Mouse (Mus musculus): Measurements from ENCODE around the gene Ptcd2.
A peak's percentile ranks its signal among the peaks of the same experiment; 100 is the strongest.

The Ptcd2 gene

DNA sequence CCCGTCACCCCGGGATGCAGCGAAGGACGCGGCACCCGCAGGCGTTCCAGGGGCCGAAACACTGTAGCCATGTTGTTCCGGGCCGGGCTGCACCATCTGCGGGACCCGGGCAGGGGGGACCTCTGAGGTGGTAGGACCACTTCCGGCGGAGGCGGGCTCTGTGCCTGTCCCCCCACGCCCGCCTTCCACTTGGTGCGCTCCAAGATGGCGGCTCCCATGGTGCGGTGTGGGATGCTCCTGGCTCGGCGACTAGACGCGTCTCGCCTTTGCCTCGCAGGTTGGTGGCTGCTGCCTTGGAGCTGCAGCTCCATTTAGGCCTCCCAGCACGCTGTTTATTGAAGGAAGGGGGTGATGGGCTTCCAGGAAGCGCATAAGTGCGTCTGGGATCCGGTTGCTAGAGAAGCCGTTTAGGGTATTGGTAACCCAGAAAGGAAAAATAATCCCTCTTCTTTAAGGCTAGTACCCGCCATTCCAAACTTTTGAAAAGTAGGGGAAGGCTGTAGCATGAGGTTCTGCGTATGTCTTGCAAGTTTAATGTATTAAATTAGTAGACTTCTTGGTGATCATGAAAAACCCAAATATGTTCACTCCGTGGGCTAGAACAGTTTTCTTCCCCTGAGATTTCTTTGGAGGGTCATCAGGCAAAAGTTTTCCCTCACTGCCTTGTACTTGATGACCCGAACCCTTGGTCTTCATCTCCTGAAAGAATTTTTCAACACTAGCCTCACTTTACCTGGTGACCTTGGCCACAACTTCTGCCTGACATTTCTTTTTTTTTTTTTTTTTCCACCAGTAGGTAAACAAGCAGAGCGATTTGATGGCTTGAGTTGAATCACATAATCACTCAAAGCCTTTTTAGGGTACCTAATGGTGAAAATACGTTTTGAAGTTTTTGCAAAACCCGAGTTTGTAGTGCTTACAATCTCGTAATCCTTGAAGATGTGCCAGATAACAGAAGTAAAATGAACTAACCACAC is at the start of gene Ptcd2, which contains the start of gene Mrps27:
TSS of gene Ptcd2 (minus strand) at position 107 of the 977 bp plus-strand sequence.
TSS of gene Mrps27 (plus strand) at position 188 of the 977 bp plus-strand sequence.
- DNase-seq (ENCODE audit: inconsistent ontology term): peak; percentile 99

DNA sequence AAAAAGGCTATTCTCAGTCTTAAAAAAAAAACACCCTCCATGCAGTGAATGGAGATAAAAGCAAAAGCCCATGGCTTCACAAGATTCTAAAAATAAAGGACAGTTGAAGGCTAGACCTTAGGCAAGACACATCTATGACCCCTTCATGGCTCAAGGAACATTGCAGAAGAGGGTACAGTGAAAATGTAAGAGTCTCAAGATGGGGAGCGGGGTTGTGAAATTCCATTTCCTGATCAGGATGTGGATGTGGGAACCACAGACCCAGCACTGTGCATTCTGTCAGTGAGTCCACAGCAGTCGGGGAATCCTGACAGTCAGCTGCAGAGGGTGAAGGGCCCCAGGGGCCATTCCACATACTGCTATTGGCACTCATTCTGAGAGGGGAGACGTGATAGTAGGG is 48.6 kb upstream of the Ptcd2 start:
- DNase-seq (ENCODE audit: inconsistent ontology term): no peak

DNA sequence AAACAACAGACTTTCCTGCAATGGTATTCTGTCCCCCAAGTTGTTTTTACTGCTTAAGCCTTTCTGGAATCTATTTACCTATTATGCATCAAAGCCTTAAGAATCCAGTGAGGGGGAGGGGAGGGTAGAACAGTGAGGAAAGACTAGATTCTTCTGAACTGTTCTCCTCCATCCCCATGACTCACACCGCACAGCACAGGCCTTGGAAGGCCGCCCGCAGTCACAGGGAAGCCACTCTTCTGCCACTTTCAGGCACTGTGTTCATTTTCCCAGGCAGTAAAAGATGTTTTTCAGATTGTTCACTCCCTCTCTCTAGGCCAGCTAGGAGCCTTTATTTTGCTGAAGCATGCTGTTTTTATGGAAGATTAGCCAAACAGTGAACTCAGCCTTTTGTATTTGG is 46.9 kb upstream of the Ptcd2 start:
- DNase-seq (ENCODE audit: inconsistent ontology term): peak; percentile 94

DNA sequence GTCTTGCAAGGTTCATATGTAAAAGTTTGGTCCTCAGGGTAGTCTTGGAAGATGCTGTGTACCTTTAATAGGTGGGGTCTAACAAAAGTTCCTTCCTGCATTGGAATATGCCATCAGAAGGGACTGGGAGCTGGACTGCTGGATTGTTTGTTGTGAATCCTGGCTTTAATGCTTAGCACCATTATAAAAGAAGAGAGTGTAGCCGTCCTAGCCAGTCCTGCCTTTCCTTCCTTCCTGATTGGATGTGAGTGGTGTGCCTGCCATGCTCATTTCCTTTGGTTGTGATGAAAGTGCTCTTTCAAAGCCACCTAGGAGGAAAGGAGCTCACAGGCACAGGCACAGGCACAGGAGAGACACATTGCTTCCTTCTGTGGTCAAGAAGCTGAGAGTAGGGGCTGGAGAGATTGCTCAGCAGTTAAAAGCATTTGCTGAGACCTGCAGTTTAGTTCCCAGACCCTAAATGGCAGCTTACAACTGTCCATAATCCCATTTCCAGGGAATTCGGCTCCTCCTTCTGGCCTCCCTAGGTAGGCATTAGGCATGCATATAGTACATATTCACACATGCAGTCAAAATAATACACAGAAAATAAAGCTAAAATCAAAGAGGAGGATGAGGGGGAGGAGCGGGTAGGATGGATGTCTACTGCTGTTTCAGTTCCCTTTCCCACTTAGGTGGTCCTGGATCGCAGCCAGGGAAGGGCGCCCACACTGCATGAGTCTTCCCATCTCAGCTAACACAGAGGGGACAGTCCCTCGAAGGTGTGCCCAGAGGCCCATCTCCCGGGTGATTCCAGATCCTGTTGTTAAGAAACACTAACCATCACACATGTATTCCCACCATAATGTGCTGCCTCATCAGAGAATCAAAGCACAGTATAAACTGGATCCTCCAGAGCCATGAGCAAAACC is 43.7 kb upstream of the Ptcd2 start:
- DNase-seq (ENCODE audit: inconsistent ontology term): no peak

DNA sequence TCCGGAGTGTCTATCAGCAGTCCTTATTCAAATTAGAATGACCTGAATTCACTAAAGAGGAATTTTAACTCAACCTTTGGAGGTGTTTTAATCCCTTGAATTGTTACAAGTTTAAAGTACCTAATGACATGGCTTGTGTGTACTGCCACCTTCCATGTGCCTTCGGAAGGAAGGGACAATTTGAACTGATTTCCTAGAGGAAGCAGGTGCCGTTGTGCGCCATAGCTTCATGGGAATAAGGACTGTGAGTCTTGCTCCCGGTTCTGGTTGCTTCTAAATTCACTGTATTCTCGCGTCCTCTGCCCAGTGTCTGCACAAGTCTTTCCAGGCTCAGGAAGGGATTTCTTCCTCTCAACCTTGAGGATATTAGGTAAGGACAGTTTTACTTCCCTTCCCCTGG is 41.8 kb upstream of the Ptcd2 start:
- no peak for DNase-seq (ENCODE audit: inconsistent ontology term)

DNA sequence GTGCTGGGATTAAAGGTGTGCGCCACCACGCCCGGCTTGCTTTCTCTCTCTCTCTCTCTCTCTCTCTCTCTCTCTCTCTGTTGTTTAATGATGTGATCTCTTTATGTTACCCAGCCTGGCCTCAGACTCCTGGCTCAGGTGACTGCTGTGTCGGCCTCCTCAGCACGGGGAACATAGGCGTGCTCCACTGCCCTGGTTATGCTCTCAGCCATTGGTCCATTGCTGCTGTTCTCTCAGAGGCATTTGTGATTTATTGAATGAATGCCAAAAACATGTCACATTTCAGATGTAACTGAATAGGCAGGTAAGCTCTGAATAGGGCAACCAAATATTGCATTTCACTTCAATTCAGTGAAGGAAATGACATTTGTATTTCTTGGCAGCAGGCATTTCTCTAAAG is 41.4 kb upstream of the Ptcd2 start:
- no peak for DNase-seq (ENCODE audit: inconsistent ontology term)

DNA sequence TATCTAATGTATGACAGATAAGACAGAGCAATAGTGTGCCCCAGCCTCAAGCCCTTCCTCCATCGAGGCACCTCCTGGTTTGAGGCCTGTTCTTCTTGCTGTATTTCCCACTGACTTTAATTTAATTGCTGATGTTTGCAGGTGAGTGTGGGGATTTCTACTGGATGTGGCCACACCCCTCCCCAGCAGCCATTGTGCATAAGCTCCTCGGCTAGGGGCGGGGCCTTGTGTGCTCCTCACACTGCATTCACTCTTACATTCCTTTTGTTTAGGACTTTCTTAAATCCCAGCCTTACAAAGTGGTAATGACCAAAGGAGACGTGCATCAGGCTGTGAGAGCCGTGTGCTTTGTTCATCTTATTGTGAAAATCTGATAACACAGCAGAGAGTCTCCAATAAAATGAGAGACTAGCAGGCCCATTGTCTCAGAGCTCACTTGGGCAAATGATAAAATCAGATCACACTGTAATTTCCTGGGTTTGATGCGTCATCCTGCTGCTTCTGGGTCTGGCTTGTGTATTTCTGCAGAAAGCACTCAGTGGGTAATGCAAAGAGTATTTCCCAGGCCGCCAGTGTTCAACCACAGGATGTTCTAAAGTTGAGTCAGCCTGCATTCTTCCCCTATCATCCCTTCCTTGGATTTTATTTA is 40.2 kb upstream of the Ptcd2 start:
- DNase-seq (ENCODE audit: inconsistent ontology term): peak; percentile 79

DNA sequence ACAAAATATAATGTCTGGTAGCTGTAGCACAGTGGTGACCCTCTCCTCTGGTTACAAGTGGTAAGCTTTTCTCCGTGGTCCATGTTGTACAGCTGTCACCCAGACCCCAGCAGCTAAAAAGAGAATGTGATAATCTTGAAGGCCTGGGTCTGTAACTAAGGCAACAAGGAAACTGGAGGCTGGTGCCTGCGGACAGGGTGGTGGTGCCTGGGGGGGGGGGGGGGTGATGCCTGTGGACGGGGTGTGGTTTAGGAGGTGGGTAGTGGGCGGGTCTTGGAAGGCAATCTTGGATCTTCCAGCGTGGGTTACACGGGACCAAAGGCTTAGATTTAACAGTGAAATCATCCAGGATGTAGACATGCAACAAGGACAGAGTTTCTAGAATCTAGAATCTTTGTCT is 37.9 kb upstream of the Ptcd2 start:
- DNase-seq (ENCODE audit: inconsistent ontology term): no peak

DNA sequence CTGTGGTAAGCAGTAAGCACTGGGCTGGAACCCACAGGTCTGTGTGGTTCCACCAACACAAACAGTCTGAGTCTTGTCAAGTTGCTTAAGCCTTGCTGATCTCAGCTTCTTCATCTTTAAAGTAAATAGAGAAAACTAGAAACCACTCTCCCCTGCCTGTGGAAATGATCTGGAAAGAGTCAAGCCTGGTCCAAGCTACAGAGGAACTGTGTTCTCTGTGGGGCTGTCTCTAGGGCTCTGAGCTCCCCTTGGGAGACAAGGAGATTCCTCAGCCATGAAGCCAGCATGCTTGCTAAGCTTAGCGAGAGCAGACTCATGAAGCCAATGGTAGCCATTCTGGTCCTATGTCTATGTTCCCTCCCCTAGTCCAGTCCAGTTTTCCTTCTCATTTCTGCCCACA is 33.7 kb upstream of the Ptcd2 start:
- no peak for DNase-seq (ENCODE audit: inconsistent ontology term)

DNA sequence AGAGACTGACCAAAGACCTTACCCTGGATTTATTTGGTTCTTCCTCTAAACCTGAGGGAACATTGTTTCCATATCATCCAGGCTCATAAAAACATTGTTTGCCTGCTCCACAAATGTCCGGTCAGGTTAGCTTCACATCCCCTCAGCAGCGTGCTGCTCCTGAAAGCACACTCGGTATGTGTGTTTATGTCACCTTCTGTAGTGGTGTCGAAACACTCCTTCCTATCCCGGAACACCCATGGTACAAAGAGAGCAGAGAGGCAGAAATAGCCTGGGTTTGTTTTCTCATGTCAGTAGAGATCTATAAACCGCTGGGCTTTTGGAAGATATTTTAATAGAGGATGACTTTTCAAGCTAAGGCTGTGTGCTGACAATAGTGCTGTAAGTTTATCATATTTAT is 32.5 kb upstream of the Ptcd2 start:
- DNase-seq (ENCODE audit: inconsistent ontology term): no peak

DNA sequence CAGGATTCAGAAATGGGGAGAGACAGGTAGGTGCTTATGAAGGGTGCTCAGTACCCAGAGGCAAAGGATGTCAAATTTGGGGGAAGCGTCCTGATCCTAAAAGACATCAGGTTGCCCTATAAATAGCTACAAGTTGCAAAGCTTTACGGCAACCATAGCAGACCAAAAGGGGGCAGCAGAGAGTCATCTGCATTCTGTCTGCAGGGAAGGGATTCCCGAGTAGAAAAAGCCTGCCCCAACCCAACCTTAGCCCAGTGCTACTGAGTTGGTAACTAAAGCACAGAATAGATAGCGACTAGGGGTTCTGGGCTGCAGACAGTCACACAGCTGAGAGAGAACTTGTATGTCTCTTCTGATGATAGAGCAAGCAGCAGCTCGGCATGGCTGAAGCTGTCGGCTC is 31.0 kb upstream of the Ptcd2 start:
- DNase-seq (ENCODE audit: inconsistent ontology term): peak; percentile 33

DNA sequence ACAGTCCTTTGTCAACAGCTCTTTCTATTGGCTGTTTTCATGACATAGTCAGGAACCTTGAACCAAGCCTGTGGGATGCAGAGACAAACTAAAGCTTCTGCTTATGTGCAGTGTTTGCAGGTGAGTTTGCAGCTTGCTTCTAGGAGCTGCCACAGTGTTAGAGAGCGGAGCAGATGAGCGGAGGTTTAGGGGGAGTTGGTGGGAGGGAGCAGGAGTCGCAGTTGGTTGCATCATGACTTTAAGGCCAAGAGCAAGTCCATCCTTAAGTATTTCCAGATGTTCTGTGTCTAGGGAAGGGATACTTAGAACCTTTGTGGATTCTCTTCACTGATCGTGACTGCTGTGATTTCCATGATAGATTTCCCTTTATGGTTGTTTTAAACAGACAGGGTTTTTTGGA is 29.7 kb upstream of the Ptcd2 start:
- DNase-seq (ENCODE audit: inconsistent ontology term): no peak

DNA sequence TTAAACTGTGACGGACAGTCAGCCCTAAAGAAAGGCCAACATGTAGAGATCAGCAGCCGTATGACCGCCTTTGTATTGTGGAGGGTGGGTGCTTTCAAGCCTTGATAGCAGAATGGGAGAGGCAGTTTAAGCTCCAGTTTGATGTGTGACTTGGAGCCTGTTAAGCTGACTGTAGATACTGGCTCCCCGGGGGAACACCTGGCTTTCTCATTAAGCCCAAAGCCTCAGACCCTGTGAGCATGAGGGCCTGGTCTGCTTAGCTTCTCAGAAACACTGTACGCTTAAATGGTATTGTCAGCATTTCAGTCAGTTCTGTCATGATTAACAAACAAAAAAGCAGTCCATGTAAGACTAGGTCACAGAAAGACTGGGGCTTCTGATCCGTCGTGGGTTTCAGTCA is 29.2 kb upstream of the Ptcd2 start:
- DNase-seq (ENCODE audit: inconsistent ontology term): no peak

DNA sequence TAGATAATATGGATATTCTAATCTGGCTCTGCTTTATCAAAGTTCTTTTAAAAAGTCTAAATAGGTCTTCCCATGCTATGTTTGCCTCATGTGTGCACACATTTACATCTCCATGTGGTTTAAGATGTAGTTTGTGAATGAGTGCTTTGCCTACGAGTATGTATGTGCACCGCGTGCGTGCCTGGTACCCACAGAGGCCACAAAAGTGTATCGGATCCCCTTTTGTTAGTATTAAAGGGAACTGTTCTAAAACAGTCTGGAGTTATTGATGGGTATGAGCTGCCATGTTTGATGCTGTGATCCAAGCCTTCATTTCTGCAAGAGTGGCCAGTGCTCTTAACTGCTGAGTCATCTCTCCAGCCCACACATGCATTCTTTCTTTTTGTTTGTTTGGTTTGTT is 26.8 kb upstream of the Ptcd2 start:
- DNase-seq (ENCODE audit: inconsistent ontology term): no peak

DNA sequence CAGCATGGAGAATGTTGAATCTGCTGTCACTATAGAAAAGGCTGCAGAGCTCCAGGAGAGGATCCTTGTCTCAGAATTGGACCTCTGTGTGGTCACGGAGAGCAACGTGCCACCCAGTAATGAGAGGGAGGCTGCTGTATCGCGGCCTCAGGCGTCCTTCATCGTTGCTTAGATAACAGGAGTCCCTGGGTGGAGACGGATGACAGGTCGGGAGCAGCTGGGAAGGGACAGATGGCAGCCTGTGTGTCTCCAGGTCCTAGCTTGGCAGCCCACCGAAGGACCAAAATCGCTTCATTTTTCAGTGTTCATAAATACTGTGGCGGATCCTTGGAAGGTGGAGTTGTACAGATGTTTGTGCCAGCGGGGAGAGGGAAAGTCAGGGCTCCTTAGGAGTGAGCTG is 24.6 kb upstream of the Ptcd2 start:
- no peak for DNase-seq (ENCODE audit: inconsistent ontology term)

DNA sequence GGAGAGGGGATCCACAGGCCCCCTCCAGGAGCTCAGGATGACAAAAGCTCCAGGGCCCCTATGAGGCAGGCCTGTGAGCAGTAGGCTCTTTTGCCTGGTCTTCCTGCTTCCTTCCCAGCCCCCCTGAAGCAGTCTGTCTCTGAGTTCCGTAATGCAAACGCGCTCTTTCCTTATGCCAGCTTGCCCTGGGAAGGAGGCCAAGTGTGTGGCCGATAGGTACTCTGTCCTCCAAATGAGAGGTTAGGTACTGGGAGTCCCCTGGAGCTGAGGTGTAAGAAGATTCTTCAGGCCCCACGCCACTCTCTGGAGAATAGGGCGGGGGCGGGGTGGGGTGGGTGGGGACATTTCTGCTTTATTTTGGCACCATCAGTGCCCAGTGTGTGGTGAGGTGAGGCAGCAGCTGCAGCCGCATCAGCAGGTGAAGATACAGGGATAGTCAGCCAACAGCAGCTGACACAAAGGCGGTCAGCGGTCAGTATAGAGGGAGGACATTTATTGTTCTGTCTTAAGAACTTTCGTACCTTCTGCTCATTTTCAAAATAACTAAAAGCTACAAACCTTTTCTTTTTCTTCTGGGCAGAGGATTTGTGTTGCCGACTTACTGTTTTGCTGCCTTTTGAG is 23.2 kb upstream of the Ptcd2 start:
- DNase-seq (ENCODE audit: inconsistent ontology term): no peak

DNA sequence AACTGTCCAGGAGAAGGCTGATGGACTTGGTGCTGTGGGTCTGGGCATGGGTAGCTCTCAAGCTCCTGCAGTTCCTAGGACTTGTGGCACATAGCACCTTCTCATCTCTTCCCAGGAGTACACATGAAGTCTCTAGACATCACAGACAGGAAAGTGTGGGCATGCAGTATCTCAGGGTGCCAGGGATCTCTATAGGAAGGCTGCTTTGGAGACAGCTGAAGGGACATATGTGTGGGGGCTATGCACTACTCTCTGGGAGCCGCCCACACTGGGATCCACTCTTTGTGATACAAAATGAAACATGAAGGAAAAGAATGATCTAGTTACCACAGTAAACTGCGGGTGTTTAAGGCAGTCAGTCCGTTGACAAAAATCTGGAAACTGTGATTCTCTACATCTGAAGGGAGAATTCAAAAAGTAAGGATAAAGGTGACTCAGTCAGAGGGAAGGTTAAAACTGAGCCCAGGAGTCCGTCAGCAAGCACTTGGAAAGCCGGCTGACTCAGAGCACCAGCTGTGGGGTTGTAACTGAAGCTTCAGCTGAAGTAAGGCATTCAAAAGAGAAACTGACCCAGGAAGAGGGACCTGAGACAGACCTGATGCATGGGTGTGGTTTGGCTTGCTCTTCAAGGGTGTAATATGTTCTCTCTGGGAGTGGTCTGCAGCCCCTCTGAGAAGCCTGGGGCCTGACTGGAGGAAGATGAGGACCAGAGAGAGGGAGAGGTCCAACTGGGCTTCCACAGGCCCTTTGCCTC is 22.1 kb upstream of the Ptcd2 start:
- no peak for DNase-seq (ENCODE audit: inconsistent ontology term)

DNA sequence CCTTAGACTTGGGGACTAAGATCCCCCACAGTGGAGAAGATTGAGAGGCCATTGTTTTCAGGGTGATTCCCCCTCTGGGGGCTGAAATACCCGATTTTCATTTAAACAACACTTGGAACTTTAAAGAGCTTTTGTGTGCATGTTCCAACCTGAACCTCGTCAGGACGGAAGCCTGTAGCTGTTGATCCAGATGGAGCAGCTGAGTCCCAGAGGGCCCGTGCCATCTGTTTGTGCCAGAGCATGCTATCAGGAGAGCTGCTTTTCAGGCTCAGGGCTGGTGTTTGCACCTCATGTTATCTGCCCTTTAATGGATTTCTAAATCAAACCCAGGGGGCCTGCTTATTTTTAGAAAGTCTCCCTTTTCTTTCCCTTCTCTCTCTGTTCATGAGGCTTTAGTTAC is 19.4 kb upstream of the Ptcd2 start:
- no peak for DNase-seq (ENCODE audit: inconsistent ontology term)

DNA sequence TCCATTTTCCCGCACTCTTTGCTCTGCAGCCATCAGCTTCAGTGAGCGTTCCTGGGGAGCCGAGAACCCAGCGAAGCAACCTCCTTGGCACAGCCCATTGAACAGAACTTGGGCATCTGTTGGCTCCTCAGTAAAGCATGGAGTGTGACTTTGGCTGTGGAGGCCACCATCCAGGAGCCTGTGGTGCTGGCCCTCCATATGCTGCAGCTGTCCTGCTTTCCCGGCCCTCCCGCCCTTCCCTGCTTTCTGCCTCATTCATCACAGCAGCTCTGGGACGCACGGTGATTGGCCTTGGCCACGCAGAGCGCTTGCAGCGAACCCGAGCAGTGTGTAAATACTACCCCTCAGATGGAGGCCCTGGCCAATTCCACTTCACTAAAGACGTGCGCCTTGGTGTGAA is 14.4 kb upstream of the Ptcd2 start:
- DNase-seq (ENCODE audit: inconsistent ontology term): no peak

DNA sequence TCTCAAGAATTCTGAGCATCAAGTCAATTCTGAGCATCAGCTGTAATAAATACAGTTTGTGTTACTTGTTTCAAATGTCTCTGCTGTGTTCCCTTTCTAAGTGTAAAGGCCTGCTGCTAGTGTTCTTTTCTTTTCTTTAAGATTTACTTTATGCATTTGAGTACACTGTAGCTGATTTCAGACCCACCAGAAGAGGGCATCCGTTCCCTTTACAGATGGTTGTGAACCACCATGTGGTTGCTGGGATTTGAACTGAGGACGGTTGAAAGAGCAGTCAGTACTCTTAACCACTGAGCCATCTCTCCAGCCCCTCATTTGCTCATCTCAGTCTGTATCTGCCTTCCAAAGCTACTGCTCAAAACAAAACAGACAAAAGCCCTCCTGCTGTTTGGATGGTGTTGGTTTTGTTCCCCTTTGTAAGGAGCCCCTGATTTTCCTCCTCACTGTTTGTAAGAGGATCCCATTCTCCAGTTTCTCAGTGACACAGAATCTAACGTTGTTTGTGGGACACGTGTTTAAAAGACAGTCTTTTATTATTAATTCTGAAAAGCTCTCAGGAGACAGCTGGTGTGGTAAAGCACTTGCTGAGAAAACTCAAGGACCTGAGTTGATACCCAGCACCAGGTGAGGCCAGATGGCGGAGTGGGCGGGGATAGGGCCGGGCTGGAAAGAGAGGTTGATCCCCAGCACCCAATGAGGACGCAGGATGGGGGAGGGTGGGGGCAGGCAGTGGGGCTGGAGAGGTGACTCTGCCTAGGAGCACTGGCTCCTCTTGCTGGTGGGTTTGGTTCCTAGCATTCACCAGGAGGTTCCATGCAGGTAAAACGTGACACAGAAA is 12.1 kb upstream of the Ptcd2 start:
- no peak for DNase-seq (ENCODE audit: inconsistent ontology term)

All from Muller cell, postnatal 12 days (primary cell).